Mouse (Mus musculus) frontal cortex, postnatal 25 days (tissue): Measurements from ENCODE around the gene Nap1l5.
A peak's percentile ranks its signal among the peaks of the same experiment; 100 is the strongest.

Source experiments
- DNase-seq, 2 experiments: peaks; one replicate each; pipeline ENCODE4 v3.0.0; 2022; ENCODE audit warnings: low spot score in 2 of 2

The Nap1l5 gene

GRCm38 (mm10) chr6:58906852-58907261 is at the start of gene Nap1l5:
TSS of gene Nap1l5 (minus strand) at chr6:58907076.
- DNase-seq: peak; percentile 45 to 60

GRCm38 (mm10) chr6:58951128-58951992 is 44.5 kb upstream of the Nap1l5 start:
- no peak for DNase-seq

GRCm38 (mm10) chr6:58950410-58950809 is 43.5 kb upstream of the Nap1l5 start:
- DNase-seq: no peak

GRCm38 (mm10) chr6:58946840-58947239 is 40.0 kb upstream of the Nap1l5 start:
- DNase-seq: no peak

- DNase-seq: no peak
Observed at GRCm38 (mm10) chr6:58946246-58946645, 39.4 kb upstream of the Nap1l5 start.

GRCm38 (mm10) chr6:58943958-58944357 is 37.1 kb upstream of the Nap1l5 start:
- no peak for DNase-seq

- no peak for DNase-seq
Observed at GRCm38 (mm10) chr6:58942276-58942675, 35.4 kb upstream of the Nap1l5 start.

- DNase-seq: no peak
Observed at GRCm38 (mm10) chr6:58937726-58938125, 30.9 kb upstream of the Nap1l5 start.

GRCm38 (mm10) chr6:58934144-58934543 is 27.3 kb upstream of the Nap1l5 start:
- no peak for DNase-seq

- DNase-seq: peak in 1 of 2 experiments; percentile 36
Observed at GRCm38 (mm10) chr6:58933189-58933913, 26.5 kb upstream of the Nap1l5 start.

- no peak for DNase-seq
Observed at GRCm38 (mm10) chr6:58932515-58933188, 25.8 kb upstream of the Nap1l5 start.

- DNase-seq: no peak
Observed at GRCm38 (mm10) chr6:58931149-58931548, 24.3 kb upstream of the Nap1l5 start.

- DNase-seq: no peak
Observed at GRCm38 (mm10) chr6:58929911-58930431, 23.1 kb upstream of the Nap1l5 start.

GRCm38 (mm10) chr6:58927881-58928280 is 21.0 kb upstream of the Nap1l5 start:
- DNase-seq: no peak

GRCm38 (mm10) chr6:58922511-58922910 is 15.6 kb upstream of the Nap1l5 start:
- DNase-seq: no peak

- DNase-seq: no peak
Observed at GRCm38 (mm10) chr6:58921623-58922022, 14.7 kb upstream of the Nap1l5 start.

GRCm38 (mm10) chr6:58920735-58921134 is 13.9 kb upstream of the Nap1l5 start:
- no peak for DNase-seq

GRCm38 (mm10) chr6:58916498-58916897 is 9.6 kb upstream of the Nap1l5 start:
- no peak for DNase-seq

- no peak for DNase-seq
Observed at GRCm38 (mm10) chr6:58913971-58914370, 7.1 kb upstream of the Nap1l5 start.

GRCm38 (mm10) chr6:58913551-58913950 is 6.7 kb upstream of the Nap1l5 start:
- DNase-seq: no peak

- DNase-seq: no peak
Observed at GRCm38 (mm10) chr6:58912842-58913241, 6.0 kb upstream of the Nap1l5 start.

GRCm38 (mm10) chr6:58907791-58908190 is 915 bp upstream of the Nap1l5 start:
- DNase-seq: no peak
